Mouse (Mus musculus): ENCODE measurements at regions not wholly inside any gene's neighbourhood (a gene's known extent, or its start where the extent isn't known, plus 50 kb on each side); places are given as distances from the start of the nearest gene placed in this dataset.

DNA sequence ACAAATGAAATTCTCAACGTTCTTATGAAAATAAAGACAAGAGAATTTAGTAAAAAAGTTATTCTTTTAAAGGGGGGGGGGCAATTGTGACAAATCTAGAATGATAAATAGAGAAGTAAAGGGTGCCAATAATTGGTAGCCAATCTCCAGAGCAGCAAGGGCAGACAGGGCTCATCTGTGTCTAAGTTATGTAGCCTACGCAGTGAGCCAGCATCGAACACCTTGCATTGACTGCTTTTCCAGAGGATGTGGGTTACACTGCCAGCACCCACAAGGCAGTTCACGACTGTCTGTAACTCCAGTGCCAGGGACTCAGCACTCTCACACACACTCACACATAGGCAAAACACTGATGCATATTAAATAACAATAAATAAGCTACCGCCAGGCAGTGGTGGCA, 94.7 kb upstream of the Ednrb start:
- Histone ChIP-seq H3K4me1 (ENCODE audit: control insufficient read depth, insufficient read depth, low read length) (no peaks in the 10 kb centered on the region; the same call in 1 of the 2 replicates), H3K36me3 (ENCODE audit: control insufficient read depth, insufficient read depth, low read length) (no peaks in the 10 kb centered on the region), H3K4me3 (ENCODE audit: low read depth, low read length) (no peak overlapping the region), H3K27ac (ENCODE audit: low read depth, low read length) (no peak overlapping the region), H3K9me3 (ENCODE audit: control insufficient read depth, low read length) (no peaks in the 10 kb centered on the region), H3K4me2 (ENCODE audit: low read depth) (no peak overlapping the region), H3K9ac (ENCODE audit: low read length) (no peak overlapping the region), H3K27me3 (ENCODE audit: control insufficient read depth, insufficient read depth, low read length) (no peaks in the 10 kb centered on the region)
- 77% methylated on average over 5 of the region's 5 CpGs for WGBS
- DNase-seq (ENCODE audit: low spot score) (no peak), ATAC-seq (ENCODE audit: insufficient read depth, low FRiP score, low TSS enrichment) (no peak)

GRCm38 (mm10) chr14:103938201-103938600, 94.0 kb upstream of the Ednrb start:
- DNase-seq (ENCODE audit: low spot score) (no peak), ATAC-seq (ENCODE audit: insufficient read depth, low FRiP score, low TSS enrichment) (no peak)
- Histone ChIP-seq H3K9ac (ENCODE audit: low read length) (no peak overlapping the region), H3K9me3 (ENCODE audit: control insufficient read depth, low read length) (no peaks in the 10 kb centered on the region), H3K4me2 (ENCODE audit: low read depth) (no peak overlapping the region), H3K27me3 (ENCODE audit: control insufficient read depth, insufficient read depth, low read length) (no peaks in the 10 kb centered on the region), H3K4me3 (ENCODE audit: low read depth, low read length) (no peak overlapping the region), H3K36me3 (ENCODE audit: control insufficient read depth, insufficient read depth, low read length) (no peaks in the 10 kb centered on the region), H3K4me1 (ENCODE audit: control insufficient read depth, insufficient read depth, low read length) (no peaks in the 10 kb centered on the region; the same call in 1 of the 2 replicates), H3K27ac (ENCODE audit: low read depth, low read length) (no peak overlapping the region)
- 94% methylated on average over 9 of the region's 9 CpGs for WGBS

- Histone ChIP-seq H3K9me3 (ENCODE audit: control insufficient read depth, low read length) (no peaks in the 10 kb centered on the region), H3K4me3 (ENCODE audit: low read depth, low read length) (no peak overlapping the region), H3K27me3 (ENCODE audit: control insufficient read depth, insufficient read depth, low read length) (no peaks in the 10 kb centered on the region), H3K4me1 (ENCODE audit: control insufficient read depth, insufficient read depth, low read length) (no peaks in the 10 kb centered on the region; the same call in 1 of the 2 replicates), H3K36me3 (ENCODE audit: control insufficient read depth, insufficient read depth, low read length) (no peaks in the 10 kb centered on the region), H3K27ac (ENCODE audit: low read depth, low read length) (no peak overlapping the region), H3K4me2 (ENCODE audit: low read depth) (no peak overlapping the region), H3K9ac (ENCODE audit: low read length) (no peak overlapping the region)
- ATAC-seq (ENCODE audit: insufficient read depth, low FRiP score, low TSS enrichment) (no peak), DNase-seq (ENCODE audit: low spot score) (no peak)
- WGBS: 94% methylated on average over 6 of the region's 6 CpGs
Measured at GRCm38 (mm10) chr14:103937700-103938099, 93.5 kb upstream of the Ednrb start.

DNA sequence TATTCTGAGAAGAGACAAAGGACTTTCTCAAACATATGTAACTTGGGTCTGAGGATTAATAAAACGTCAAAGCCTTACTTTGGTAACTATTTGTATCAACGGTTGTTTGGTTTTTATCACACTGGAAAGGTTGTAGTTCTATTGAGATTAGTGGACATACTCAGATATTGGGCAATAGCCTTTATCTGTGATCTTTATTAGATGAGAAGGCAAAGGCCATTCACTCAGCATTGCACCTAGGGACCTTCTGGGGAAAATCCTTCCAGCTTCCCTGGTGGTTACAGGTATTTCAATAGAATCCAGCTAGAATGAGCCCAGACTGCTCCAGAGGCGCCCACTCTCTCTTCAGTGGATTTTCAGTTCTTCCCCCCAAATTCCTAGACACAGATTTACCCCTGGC, 89.6 kb upstream of the Ednrb start:
- 88% methylated on average over 3 of the region's 3 CpGs for WGBS
- Histone ChIP-seq H3K36me3 (ENCODE audit: control insufficient read depth, insufficient read depth, low read length) (no peaks in the 10 kb centered on the region), H3K4me3 (ENCODE audit: low read depth, low read length) (no peak overlapping the region), H3K27me3 (ENCODE audit: control insufficient read depth, insufficient read depth, low read length) (no peaks in the 10 kb centered on the region), H3K4me1 (ENCODE audit: control insufficient read depth, insufficient read depth, low read length) (no peaks in the 10 kb centered on the region), H3K9ac (ENCODE audit: low read length) (no peak overlapping the region), H3K4me2 (ENCODE audit: low read depth) (no peak overlapping the region), H3K9me3 (ENCODE audit: control insufficient read depth, low read length) (no peaks in the 10 kb centered on the region), H3K27ac (ENCODE audit: low read depth, low read length) (no peak overlapping the region)
- no peak for DNase-seq (ENCODE audit: low spot score)
- no peak for ATAC-seq (ENCODE audit: insufficient read depth, low FRiP score, low TSS enrichment)

GRCm38 (mm10) chr14:103932170-103932569, 88.0 kb upstream of the Ednrb start:
- WGBS: 83% methylated on average over 7 of the region's 7 CpGs
- Histone ChIP-seq H3K4me2 (ENCODE audit: low read depth) (no peak overlapping the region), H3K27me3 (ENCODE audit: control insufficient read depth, insufficient read depth, low read length) (no peaks in the 10 kb centered on the region), H3K27ac (ENCODE audit: low read depth, low read length) (no peak overlapping the region), H3K9me3 (ENCODE audit: control insufficient read depth, low read length) (no peaks in the 10 kb centered on the region), H3K4me1 (ENCODE audit: control insufficient read depth, insufficient read depth, low read length) (no peaks in the 10 kb centered on the region), H3K9ac (ENCODE audit: low read length) (no peak overlapping the region), H3K4me3 (ENCODE audit: low read depth, low read length) (no peak overlapping the region), H3K36me3 (ENCODE audit: control insufficient read depth, insufficient read depth, low read length) (no peaks in the 10 kb centered on the region)
- DNase-seq (ENCODE audit: low spot score) (no peak), ATAC-seq (ENCODE audit: insufficient read depth, low FRiP score, low TSS enrichment) (no peak)

DNA sequence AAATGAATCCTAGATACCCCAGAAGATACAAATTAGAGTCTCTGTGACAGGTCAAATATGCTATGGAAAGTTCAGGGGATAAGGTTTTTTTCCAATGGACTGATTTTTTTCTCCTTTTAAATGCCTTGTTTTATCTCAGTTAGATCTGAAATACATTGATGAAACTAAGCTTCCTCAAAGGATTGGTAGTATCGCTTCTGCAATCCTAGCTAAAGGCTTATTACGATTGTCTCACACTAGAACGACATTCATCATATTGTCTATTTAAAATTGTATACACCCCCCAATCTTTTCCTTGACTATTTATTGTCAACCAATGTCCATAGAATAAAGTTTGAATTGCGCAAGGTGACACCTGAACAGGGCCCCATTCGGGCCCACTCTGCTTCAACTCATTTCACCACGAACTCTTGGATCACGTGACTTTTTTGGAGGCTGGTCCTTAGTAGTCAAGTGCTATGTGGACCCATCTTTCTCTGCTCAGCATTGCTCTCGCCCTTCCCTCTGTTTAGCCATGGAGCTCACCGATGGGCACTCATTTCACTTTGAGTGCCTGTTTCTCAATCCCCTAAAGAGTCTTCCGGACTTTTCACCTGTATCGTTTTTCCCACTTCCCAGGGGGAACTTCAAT, 85.6 kb upstream of the Ednrb start:
- no peak for DNase-seq (ENCODE audit: low spot score)
- Histone ChIP-seq H3K4me1 (ENCODE audit: control insufficient read depth, insufficient read depth, low read length) (no peaks in the 10 kb centered on the region), H3K9me3 (ENCODE audit: control insufficient read depth, low read length) (no peaks in the 10 kb centered on the region), H3K27ac (ENCODE audit: low read depth, low read length) (no peak overlapping the region), H3K4me3 (ENCODE audit: low read depth, low read length) (no peak overlapping the region), H3K36me3 (ENCODE audit: control insufficient read depth, insufficient read depth, low read length) (no peaks in the 10 kb centered on the region), H3K4me2 (ENCODE audit: low read depth) (no peak overlapping the region), H3K27me3 (ENCODE audit: control insufficient read depth, insufficient read depth, low read length) (no peaks in the 10 kb centered on the region), H3K9ac (ENCODE audit: low read length) (no peak overlapping the region)
- 91% methylated on average over 11 of the region's 11 CpGs for WGBS
- ATAC-seq (ENCODE audit: insufficient read depth, low FRiP score, low TSS enrichment): no peak

GRCm38 (mm10) chr14:103929155-103929729, 85.0 kb upstream of the Ednrb start:
- H3K4me1 ChIP-seq (ENCODE audit: control insufficient read depth, insufficient read depth, low read length): no peaks in the 10 kb centered on the region
- H3K27ac ChIP-seq (ENCODE audit: low read depth, low read length): no peak overlapping the region
- no peak overlapping the region for H3K4me3 ChIP-seq (ENCODE audit: low read depth, low read length)
- no peak for ATAC-seq (ENCODE audit: insufficient read depth, low FRiP score, low TSS enrichment)
- H3K4me2 ChIP-seq (ENCODE audit: low read depth): no peak overlapping the region
- DNase-seq (ENCODE audit: low spot score): no peak
- 72% methylated on average over 6 of the region's 6 CpGs for WGBS
- H3K27me3 ChIP-seq (ENCODE audit: control insufficient read depth, insufficient read depth, low read length): no peaks in the 10 kb centered on the region
- H3K36me3 ChIP-seq (ENCODE audit: control insufficient read depth, insufficient read depth, low read length): no peaks in the 10 kb centered on the region
- no peak overlapping the region for H3K9ac ChIP-seq (ENCODE audit: low read length)
- no peaks in the 10 kb centered on the region for H3K9me3 ChIP-seq (ENCODE audit: control insufficient read depth, low read length)

DNA sequence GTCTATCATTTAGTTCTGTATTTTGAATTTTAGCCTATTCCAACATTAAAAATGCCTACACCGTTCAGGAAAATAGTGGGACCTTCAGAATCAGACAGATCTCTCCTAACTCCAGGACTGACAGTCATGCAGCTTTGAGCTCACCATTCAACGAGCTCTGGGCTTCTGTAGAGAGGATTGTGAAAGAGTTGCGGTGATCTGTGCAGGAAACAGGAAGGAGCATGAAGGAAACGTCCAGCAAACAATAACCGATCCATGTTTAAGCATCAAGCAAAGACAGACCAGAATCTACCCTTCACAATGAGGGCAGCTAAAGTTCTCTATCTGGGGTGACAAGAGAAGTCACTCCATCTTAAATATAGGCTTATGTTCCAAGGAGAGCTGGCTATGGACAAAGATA, 76.0 kb upstream of the Ednrb start:
- H3K27me3 ChIP-seq (ENCODE audit: control insufficient read depth, insufficient read depth, low read length): no peaks in the 10 kb centered on the region
- no peak overlapping the region for H3K27ac ChIP-seq (ENCODE audit: low read depth, low read length)
- DNase-seq (ENCODE audit: low spot score) (no peak), ATAC-seq (ENCODE audit: insufficient read depth, low FRiP score, low TSS enrichment) (no peak)
- H3K9me3 ChIP-seq (ENCODE audit: control insufficient read depth, low read length): no peaks in the 10 kb centered on the region
- 86% methylated on average over 5 of the region's 5 CpGs for WGBS
- H3K4me1 ChIP-seq (ENCODE audit: control insufficient read depth, insufficient read depth, low read length): no peaks in the 10 kb centered on the region
- no peak overlapping the region for H3K4me2 ChIP-seq (ENCODE audit: low read depth)
- no peaks in the 10 kb centered on the region for H3K36me3 ChIP-seq (ENCODE audit: control insufficient read depth, insufficient read depth, low read length)
- H3K9ac ChIP-seq (ENCODE audit: low read length): no peak overlapping the region
- H3K4me3 ChIP-seq (ENCODE audit: low read depth, low read length): no peak overlapping the region

DNA sequence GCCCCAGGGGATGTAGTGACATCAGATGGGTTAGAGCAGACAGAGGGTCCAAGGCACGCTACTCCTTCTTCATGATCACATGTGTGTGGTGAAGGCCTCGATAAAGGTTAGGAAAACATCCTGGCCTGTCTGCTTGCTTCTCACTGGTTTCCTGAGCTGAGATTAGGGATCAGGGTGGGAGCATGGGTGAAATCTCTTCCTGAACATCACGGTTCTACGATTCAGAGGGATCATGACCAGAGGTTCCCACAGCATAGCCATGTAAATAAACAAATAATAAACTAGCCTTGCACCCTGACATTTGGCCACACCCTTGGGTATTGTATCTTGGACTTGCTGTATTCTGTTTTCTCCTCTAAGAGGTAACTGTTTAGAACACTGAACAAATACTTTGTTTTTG, 75.2 kb upstream of the Ednrb start:
- H3K9me3 ChIP-seq (ENCODE audit: control insufficient read depth, low read length): no peaks in the 10 kb centered on the region
- 72% methylated on average over 4 of the region's 4 CpGs for WGBS
- DNase-seq (ENCODE audit: low spot score): no peak
- no peaks in the 10 kb centered on the region for H3K4me1 ChIP-seq (ENCODE audit: control insufficient read depth, insufficient read depth, low read length)
- H3K4me2 ChIP-seq (ENCODE audit: low read depth): no peak overlapping the region
- no peak overlapping the region for H3K4me3 ChIP-seq (ENCODE audit: low read depth, low read length)
- H3K9ac ChIP-seq (ENCODE audit: low read length): no peak overlapping the region
- H3K27ac ChIP-seq (ENCODE audit: low read depth, low read length): no peak overlapping the region
- no peak for ATAC-seq (ENCODE audit: insufficient read depth, low FRiP score, low TSS enrichment)
- no peaks in the 10 kb centered on the region for H3K27me3 ChIP-seq (ENCODE audit: control insufficient read depth, insufficient read depth, low read length)
- no peaks in the 10 kb centered on the region for H3K36me3 ChIP-seq (ENCODE audit: control insufficient read depth, insufficient read depth, low read length)

Measured in neural tube, embryonic 11.5 days (tissue).